4 mouse cellular contexts compared by ENCODE assay signal in genomic region chr16:72562149-72562548, GRCm38 (mm10).
A peak's percentile ranks its signal among the peaks of the same experiment; 100 is the strongest.
DNase-seq lines count a peak whose midpoint lies in the region; ATAC-seq lines count a peak whose summit lies in the region.
"Not testable (repeated sequence)": the region's sequence is repeated elsewhere in the genome, so short reads cannot be mapped to it uniquely, and the experiment has no call there.

No protein-coding gene starts in this region.

- peak; percentile 5 for DNase-seq in adrenal gland, postnatal 14 days
- DNase-seq in heart, adult 11 months: peak; percentile 83
- DNase-seq in midbrain, embryonic 11.5 days (ENCODE audit: low spot score, missing footprints): not testable (repeated sequence)

- not testable (repeated sequence) for H3K9ac ChIP-seq in hindbrain, embryonic 12.5 days; midbrain, embryonic 11.5 days (ENCODE audit: low read length)

- not testable (repeated sequence) for H3K36me3 ChIP-seq in hindbrain, embryonic 12.5 days; midbrain, embryonic 11.5 days (ENCODE audit: control insufficient read depth, insufficient read depth, low read length)

- not testable (repeated sequence) for H3K27ac ChIP-seq in hindbrain, embryonic 12.5 days; midbrain, embryonic 11.5 days (ENCODE audit: low read depth, low read length)

- H3K4me3 ChIP-seq in hindbrain, embryonic 12.5 days; midbrain, embryonic 11.5 days (ENCODE audit: low read depth, low read length): not testable (repeated sequence)

- peak; percentile 32 for ATAC-seq in hindbrain, embryonic 12.5 days (ENCODE audit: low FRiP score)
- 0 out of 2 replicates have a peak, but pooled peaks have one; percentile 28 for ATAC-seq in midbrain, embryonic 11.5 days (ENCODE audit: low FRiP score)

- H3K4me2 ChIP-seq in hindbrain, embryonic 12.5 days (replicated peaks); midbrain, embryonic 11.5 days: not testable (repeated sequence)

- H3K9me3 ChIP-seq in hindbrain, embryonic 12.5 days (replicated peaks); midbrain, embryonic 11.5 days (ENCODE audit: control insufficient read depth, low read length): not testable (repeated sequence)

- H3K27me3 ChIP-seq in hindbrain, embryonic 12.5 days; midbrain, embryonic 11.5 days (ENCODE audit: control insufficient read depth, insufficient read depth, low read length): not testable (repeated sequence)

- H3K4me1 ChIP-seq in hindbrain, embryonic 12.5 days: not testable (repeated sequence)
- peaks cover 16% of the 10 kb centered on the region for H3K4me1 ChIP-seq in midbrain, embryonic 11.5 days (ENCODE audit: control insufficient read depth, insufficient read depth, low read length)

- 34% methylated on average over 2 of the region's 2 CpGs for WGBS in hindbrain, embryonic 12.5 days
- WGBS in midbrain, embryonic 11.5 days: 47% methylated on average over 2 of the region's 2 CpGs
